Mouse (Mus musculus) limb, embryonic 12.5 days (tissue): ENCODE measurements around the gene Dnaaf3. TPM values are rescaled to one million over a fixed set of nuclear protein-coding genes. Genes with fewer than 3 reads are reported as not detected.
A peak's percentile ranks its signal among the peaks of the same experiment; 100 is the strongest.

Experiments used
- ATAC-seq: fragments of 200-750 bp; cut with Nextera tagmentation; 2 replicates; pipeline ENCODE4 v1.8.0; 2017; ENCODE audit warnings: low read depth, moderate TSS enrichment; ENCODE audit not compliant: insufficient number of reproducible peaks, insufficient read depth, low FRiP score, low TSS enrichment
- H3K27ac ChIP-seq: fragments of 300-500 bp; sonication (generic); 2 replicates; pipeline ENCODE4 v1.5.1; 2016; ENCODE audit warnings: mild to moderate bottlenecking, moderate library complexity
- H3K27me3 ChIP-seq: fragments of 300-500 bp; sonication (generic); 2 replicates; pipeline ENCODE4 v1.6.1; 2016; ENCODE audit warnings: mild to moderate bottlenecking, moderate library complexity
- H3K36me3 ChIP-seq: fragments of 300-500 bp; sonication (generic); 2 replicates; pipeline ENCODE4 v1.6.1; 2016; ENCODE audit warnings: mild to moderate bottlenecking, moderate library complexity
- H3K4me1 ChIP-seq: fragments of 300-500 bp; sonication (generic); replicated peaks from 2 replicates; pipeline ENCODE4 v1.6.1; 2016
- H3K4me2 ChIP-seq: fragments of 300-500 bp; sonication (generic); 2 replicates; pipeline ENCODE4 v1.6.1; 2016; ENCODE audit warnings: mild to moderate bottlenecking, moderate library complexity
- H3K4me3 ChIP-seq: fragments of 300-500 bp; sonication (generic); replicated peaks from 2 replicates; pipeline ENCODE4 v1.5.1; 2016; ENCODE audit warnings: mild to moderate bottlenecking
- H3K9ac ChIP-seq: fragments of 300-500 bp; sonication (generic); replicated peaks from 2 replicates; pipeline ENCODE4 v1.6.1; 2016; ENCODE audit warnings: mild to moderate bottlenecking, moderate library complexity
- H3K9me3 ChIP-seq: fragments of 300-500 bp; sonication (generic); 2 replicates; pipeline ENCODE4 v1.6.1; 2016; ENCODE audit warnings: mild to moderate bottlenecking, moderate library complexity
- WGBS: fragments of 180-500 bp; shearing (Covaris S2); methylation state at CpG from one replicate; pipeline ENCODE4 v1.1.7; 2016; 5-methylcytosine and 5-hydroxymethylcytosine counted together
- polyA plus RNA-seq: library from polyadenylated mRNA; unstranded; fragments of >200 nt; fragmentation: Nextera tagmentation; extraction: Ambion mirVana; gene quantifications from 2 replicates; pipeline ENCODE4 v1.2.1, GENCODE M21; 2016

Gene Dnaaf3
- polyA plus RNA-seq, 1 experiment from 2014 or later: 3.7 TPM

DNA sequence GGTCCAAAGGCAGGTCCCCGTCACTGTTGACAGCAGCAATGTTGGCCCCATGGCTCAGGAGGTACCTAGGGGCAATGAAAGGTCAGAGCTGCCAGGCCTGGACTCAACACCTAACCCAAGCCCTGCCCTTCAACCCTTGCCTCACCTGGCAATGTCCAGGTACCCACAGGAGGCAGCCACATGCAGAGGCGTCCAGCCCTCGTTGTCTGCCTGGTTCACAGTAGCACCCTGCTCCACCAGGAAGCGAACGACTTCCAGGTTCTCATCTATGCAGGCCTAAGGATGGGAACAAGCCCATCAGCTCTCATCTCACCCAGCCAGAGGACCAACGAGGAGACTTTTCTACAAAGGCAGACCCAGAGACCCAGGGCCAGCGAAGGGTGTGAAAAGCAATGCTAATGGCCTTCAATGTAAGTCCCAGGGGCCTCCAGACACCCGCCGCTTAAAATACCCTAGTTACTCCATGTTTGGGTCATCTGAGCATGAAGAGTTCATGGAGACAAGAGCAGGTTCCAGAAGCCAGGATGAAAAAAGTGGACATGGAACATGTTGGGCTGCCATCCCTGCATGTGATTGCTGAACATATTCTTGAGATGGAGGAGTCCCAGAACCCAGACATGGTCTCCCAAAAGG lies 34.9 kb downstream of the Dnaaf3 start:
- peaks cover 53% of the 10 kb centered on the region for H3K36me3 ChIP-seq
- no peak overlapping the region for H3K4me2 ChIP-seq
- WGBS: 92% methylated on average over 9 of the region's 9 CpGs

DNA sequence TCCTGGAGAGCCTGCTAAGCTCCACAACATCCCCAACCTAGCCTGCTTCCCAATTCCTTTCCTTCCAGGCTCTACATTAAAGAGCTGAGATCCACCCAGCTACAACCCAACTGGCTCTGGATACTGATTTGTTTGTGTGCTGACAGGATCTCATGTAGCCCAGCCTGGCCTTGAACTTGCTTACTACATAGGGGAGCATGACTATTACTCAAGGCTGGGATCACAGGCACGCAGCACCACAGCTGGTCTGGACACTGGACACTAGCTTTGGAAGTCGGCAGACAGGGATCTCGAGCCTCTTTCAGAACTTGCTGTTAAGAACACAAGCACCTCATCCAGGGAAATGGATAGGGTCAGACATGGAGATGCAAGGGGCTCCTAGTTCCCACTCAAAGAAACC lies 35.8 kb downstream of the Dnaaf3 start:
- ATAC-seq: no peak

More for the DNA sequence above, 34.9 kb downstream of the Dnaaf3 start:
- ATAC-seq: no peak
- Histone ChIP-seq H3K4me3 (no peak overlapping the region), H3K9ac (no peak overlapping the region), H3K27me3 (no peaks in the 10 kb centered on the region), H3K4me1 (peaks cover 39% of the 10 kb centered on the region), H3K9me3 (no peaks in the 10 kb centered on the region), H3K27ac (no peak overlapping the region)

DNA sequence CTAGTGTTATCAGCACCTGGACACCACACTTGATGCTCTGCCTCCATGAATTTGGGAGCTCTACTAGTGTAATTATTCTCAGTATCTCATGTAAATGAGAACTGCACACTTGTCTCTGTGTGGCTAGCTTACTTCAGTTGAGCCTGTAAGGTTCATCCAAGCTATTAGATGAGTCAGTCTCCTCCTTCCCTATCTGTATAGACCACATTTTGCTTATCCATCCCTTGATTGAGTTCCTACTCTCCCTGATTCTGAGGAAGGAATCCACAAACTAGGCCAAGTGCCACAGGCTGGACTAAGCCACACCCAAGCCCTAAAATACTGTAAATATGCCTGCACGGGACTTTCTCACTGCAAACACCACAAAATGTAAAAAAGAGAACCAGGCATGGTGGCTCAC lies 38.3 kb downstream of the Dnaaf3 start:
- Histone ChIP-seq H3K4me1 (peaks cover 31% of the 10 kb centered on the region), H3K4me3 (no peak overlapping the region), H3K27me3 (no peaks in the 10 kb centered on the region), H3K36me3 (peaks cover 74% of the 10 kb centered on the region), H3K4me2 (no peak overlapping the region), H3K9me3 (no peaks in the 10 kb centered on the region), H3K9ac (no peak overlapping the region), H3K27ac (no peak overlapping the region)
- WGBS: 94% methylated on average over 1 of the region's 1 CpGs
- no peak for ATAC-seq

More for the DNA sequence above, 35.8 kb downstream of the Dnaaf3 start:
- Histone ChIP-seq H3K4me2 (no peak overlapping the region), H3K4me1 (peaks cover 46% of the 10 kb centered on the region), H3K27ac (no peak overlapping the region), H3K27me3 (no peaks in the 10 kb centered on the region), H3K36me3 (peaks cover 61% of the 10 kb centered on the region), H3K9ac (no peak overlapping the region), H3K9me3 (no peaks in the 10 kb centered on the region), H3K4me3 (no peak overlapping the region)
- 95% methylated on average over 3 of the region's 3 CpGs for WGBS

DNA sequence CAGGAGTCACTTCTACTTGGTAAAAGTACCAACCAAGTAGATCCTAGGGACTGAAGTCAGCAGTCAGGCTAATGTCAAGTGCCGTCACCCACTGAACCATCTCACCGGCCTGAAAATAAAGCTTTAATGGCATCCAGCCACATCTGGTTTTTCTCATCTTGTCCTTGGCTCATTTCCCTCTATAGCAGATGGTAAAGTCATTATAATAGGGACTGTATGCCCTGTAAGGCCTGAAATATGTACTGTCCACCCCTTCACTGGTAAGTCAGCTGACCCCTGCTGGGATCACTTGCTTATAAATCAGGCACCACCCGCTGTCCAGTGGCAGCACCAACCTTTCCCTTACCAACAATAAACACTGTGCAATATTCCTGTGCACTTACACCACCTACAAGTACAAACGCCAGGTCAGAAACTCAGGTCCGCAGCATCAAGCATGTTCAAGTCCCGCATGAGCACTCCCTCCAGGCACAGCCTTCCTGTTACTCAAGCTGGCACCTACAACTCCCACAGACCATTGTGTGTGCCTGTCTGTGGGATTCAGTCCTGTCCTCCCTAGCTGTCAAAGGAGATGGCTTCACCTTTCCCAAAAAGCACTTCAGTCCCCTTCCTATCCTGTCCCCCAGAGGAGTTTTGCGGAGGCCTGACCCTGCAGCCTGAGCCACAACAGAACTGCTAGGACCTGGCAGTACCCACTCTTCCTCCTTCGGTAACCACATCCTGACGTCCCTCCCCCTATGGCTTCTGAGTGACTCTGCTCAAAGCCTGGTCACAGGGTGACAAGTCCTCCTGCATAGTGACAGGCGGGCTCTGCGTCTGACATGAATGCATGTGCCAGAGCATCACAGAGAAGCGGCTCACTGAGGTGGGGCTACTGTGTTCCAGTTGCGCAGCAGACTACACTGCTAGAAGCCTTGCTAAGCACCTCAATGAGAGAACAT lies 39.7 kb downstream of the Dnaaf3 start:
- Histone ChIP-seq H3K9me3 (no peaks in the 10 kb centered on the region), H3K9ac (no peak overlapping the region), H3K4me2 (no peak overlapping the region), H3K36me3 (peaks cover 84% of the 10 kb centered on the region), H3K4me1 (peaks cover 18% of the 10 kb centered on the region), H3K27ac (peak overlapping the region; percentile 12; the same call in 1 of the 2 replicates), H3K4me3 (no peak overlapping the region), H3K27me3 (no peaks in the 10 kb centered on the region)
- WGBS: 75% methylated on average over 13 of the region's 13 CpGs
- ATAC-seq: peak; percentile 56; the same call in 1 of the 2 replicates

DNA sequence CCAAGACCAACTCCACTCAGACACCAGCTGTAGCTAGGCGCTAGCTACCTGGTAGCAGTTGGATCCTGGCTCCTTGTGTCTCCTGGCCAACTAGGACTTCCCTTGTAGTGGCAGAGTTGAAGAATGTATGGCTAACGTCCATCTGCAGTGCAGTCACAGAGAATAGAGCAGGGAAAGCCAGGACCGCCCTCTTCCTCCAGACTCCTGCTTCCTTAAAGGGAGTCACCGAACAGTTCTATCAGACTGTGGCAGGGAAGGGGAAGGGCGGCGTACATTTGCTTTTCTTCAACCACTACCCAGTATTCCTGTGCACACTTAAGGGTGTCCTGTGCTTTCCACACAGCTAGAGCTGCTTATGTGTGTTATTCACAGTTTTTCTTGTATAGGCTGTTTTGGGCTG lies 40.9 kb downstream of the Dnaaf3 start:
- no peak overlapping the region for H3K27ac ChIP-seq
- H3K4me3 ChIP-seq: no peak overlapping the region
- 86% methylated on average over 6 of the region's 6 CpGs for WGBS
- peaks cover 85% of the 10 kb centered on the region for H3K36me3 ChIP-seq
- no peaks in the 10 kb centered on the region for H3K27me3 ChIP-seq
- no peak for ATAC-seq
- no peak overlapping the region for H3K9ac ChIP-seq
- peaks cover 18% of the 10 kb centered on the region for H3K4me1 ChIP-seq
- H3K4me2 ChIP-seq: no peak overlapping the region
- H3K9me3 ChIP-seq: no peaks in the 10 kb centered on the region

DNA sequence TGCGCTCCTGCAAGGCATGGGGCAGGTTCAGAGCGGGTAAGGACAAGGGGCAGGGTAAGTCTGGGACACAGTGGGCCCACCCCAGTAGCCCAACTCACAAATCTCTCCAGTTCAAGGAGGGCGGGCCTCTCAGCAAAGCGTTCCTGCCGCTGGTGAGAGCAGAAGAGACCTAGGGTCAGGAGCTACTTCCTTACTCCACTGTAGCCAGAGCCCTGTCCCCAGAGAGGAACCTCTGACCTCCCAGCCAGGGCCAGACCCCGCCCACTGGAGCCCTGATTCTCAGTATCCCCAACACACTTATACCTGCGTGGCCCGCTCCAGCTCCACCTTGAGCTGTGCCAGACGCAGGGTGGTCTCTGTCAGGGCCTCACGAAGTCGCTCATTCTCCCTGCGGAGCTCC lies 50.0 kb downstream of the Dnaaf3 start:
- Histone ChIP-seq H3K9ac (no peak overlapping the region), H3K4me2 (no peak overlapping the region), H3K27ac (no peak overlapping the region), H3K27me3 (peaks cover 4% of the 10 kb centered on the region; the same call in 1 of the 2 replicates), H3K36me3 (peaks cover 66% of the 10 kb centered on the region), H3K9me3 (no peaks in the 10 kb centered on the region), H3K4me3 (no peak overlapping the region), H3K4me1 (peaks cover 18% of the 10 kb centered on the region)
- no peak for ATAC-seq
- WGBS: 87% methylated on average over 12 of the region's 12 CpGs

DNA sequence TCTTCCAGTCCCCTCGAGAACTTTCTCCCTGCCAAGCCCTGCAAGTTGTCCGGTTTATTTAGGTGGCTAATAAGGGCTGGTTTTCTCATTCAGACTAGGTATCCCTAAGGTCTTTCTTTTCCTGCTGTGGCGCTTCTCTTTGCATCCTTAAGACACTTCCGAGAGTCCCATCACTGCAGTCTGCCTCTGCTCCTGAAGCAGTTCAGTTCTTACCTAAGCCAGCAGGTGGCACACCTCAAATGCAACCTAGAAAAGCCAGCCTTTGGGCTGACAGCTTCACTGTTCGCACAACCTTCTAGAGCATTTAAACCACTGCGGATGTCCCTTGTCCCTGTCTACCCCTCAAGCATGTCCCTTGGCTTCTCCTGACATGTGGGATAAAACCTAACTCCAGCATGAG lies 52.6 kb downstream of the Dnaaf3 start:
- Histone ChIP-seq H3K36me3 (peaks cover 40% of the 10 kb centered on the region), H3K9ac (no peak overlapping the region), H3K4me1 (peaks cover 19% of the 10 kb centered on the region), H3K4me3 (0 out of 2 replicates have a peak overlapping the region, but pooled peaks have one; percentile 51), H3K27ac (no peak overlapping the region), H3K9me3 (no peaks in the 10 kb centered on the region), H3K4me2 (peak overlapping the region; percentile 76; the same call in 1 of the 2 replicates), H3K27me3 (peaks cover 25% of the 10 kb centered on the region)
- ATAC-seq: no peak
- 32% methylated on average over 6 of the region's 6 CpGs for WGBS

DNA sequence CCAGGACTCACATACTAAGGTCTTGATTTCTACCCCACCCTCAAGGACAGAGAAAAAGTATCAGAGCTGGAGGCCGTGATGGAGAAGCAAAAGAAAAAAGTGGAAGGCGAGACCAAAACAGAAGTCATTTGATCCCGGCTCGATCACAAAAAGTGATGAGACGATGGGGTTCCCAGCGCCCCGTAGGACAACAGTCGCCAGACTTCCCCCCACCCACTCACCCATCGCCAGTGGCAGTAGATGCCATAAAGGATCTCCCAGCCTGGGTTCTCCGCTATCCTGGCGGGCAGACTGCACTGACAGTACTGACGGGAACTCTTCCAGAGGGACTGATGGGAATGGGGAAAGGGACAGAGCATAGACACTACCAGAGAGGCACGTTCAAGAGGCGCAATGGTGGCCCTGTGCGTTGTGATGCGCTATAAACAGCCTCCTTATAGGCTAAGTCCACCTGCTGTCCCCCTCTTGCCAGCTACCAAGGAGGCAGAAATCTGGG lies 53.4 kb downstream of the Dnaaf3 start:
- H3K4me2 ChIP-seq: peak overlapping the region; percentile 76
- ATAC-seq: no peak
- peak overlapping the region; percentile 95 for H3K27ac ChIP-seq
- 3% methylated on average over 16 of the region's 16 CpGs for WGBS
- no peaks in the 10 kb centered on the region for H3K9me3 ChIP-seq
- H3K27me3 ChIP-seq: peaks cover 33% of the 10 kb centered on the region
- peaks cover 32% of the 10 kb centered on the region for H3K36me3 ChIP-seq
- H3K4me1 ChIP-seq: peaks cover 19% of the 10 kb centered on the region
- peak overlapping the region; percentile 61 for H3K9ac ChIP-seq
- peak overlapping the region; percentile 51 for H3K4me3 ChIP-seq

DNA sequence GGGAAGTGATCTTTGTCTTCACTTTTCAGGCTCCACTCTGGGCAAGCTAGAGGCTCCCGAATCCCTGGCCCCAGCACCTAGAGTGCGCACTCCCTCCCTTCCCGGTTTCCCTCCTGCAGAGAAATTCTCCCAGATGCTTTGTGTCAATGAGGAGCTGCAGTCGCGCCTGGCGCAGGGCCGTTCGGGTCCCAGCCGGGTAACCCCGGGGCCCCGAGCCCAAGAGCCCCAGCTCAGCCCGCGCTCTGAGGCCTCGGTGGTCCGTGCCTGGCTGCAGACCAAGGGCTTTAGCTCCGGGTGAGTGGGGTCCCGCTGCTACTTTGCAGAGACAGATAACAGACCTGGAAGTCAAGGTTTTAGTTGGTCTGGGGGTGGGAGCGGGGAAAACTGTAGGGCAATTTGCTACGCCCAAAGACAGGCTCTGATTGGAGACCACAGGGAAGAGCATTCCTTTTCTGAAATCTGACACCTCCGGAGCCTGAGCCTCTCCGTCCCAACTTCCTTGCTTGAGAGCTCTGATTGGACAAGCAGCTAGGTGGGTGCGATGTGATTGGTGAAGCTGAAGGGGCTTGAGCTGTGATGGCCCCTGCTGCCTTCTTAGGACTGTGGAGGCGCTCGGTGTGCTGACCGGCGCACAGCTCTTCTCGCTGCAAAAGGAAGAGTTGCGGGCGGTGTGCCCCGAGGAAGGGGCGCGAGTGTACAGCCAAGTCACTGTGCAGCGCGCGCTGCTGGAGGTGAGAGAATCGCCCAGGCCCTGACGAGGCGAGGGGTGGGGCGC lies 54.0 kb downstream of the Dnaaf3 start:
- WGBS: under 1% methylated on average over 39 of the region's 39 CpGs
- H3K4me3 ChIP-seq: peak overlapping the region; percentile 51
- H3K4me1 ChIP-seq: peaks cover 19% of the 10 kb centered on the region

DNA sequence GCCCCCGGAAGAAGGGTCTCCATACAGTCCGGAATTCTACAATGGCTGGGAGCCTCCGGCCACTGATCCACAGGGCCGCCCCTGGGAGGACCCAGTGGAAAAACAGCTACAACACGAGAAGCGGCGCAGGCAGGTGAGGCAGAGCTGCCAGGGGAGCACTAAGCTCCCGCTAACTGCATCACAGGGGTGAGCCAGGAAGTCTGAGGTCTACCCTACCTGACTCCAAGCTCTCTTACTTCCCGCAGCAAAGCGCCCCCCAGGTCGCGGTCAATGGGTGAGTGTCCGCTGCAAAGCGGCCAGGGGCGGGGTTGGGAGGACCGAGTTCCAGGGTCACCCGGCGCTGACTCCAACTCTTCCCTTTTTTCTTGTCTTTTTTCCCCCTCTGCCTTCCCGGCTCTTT lies 58.3 kb downstream of the Dnaaf3 start:
- H3K4me3 ChIP-seq: 0 out of 2 replicates have a peak overlapping the region, but pooled peaks have one; percentile 1
- H3K27me3 ChIP-seq: peaks cover 79% of the 10 kb centered on the region
- no peak overlapping the region for H3K27ac ChIP-seq
- H3K9me3 ChIP-seq: no peaks in the 10 kb centered on the region
- H3K4me1 ChIP-seq: peaks cover 16% of the 10 kb centered on the region
- no peaks in the 10 kb centered on the region for H3K36me3 ChIP-seq
- H3K9ac ChIP-seq: no peak overlapping the region
- WGBS: 10% methylated on average over 19 of the region's 19 CpGs
- no peak for ATAC-seq
- H3K4me2 ChIP-seq: no peak overlapping the region

More for the DNA sequence above, 54.0 kb downstream of the Dnaaf3 start:
- H3K9ac ChIP-seq: peak overlapping the region; percentile 61
- peaks cover 40% of the 10 kb centered on the region for H3K27me3 ChIP-seq
- H3K4me2 ChIP-seq: peak overlapping the region; percentile 76
- H3K36me3 ChIP-seq: peaks cover 26% of the 10 kb centered on the region
- ATAC-seq: peak; percentile 96
- H3K9me3 ChIP-seq: no peaks in the 10 kb centered on the region
- peak overlapping the region; percentile 95 for H3K27ac ChIP-seq
